Mouse (Mus musculus) gonadal fat pad, adult 2 months (tissue): Measurements from ENCODE around the gene Tgtp1. TPM values are rescaled to one million over a fixed set of nuclear protein-coding genes. Genes with fewer than 3 reads are reported as not detected.
"Not testable (repeated sequence)": the region's sequence is repeated elsewhere in the genome, so short reads cannot be mapped to it uniquely, and the experiment has no call there.

Experiments
- DNase-seq: peaks from one replicate; pipeline ENCODE4 v3.0.0-alpha.2; 2012; ENCODE audit warnings: low read depth
- polyA plus RNA-seq: library from polyadenylated mRNA; depleted of rRNA; stranded (reverse); fragments of >200 nt; gene quantifications from 2 replicates; pipeline ENCODE4 v1.2.3, GENCODE M21; 2012; rRNA removed

Tgtp1 gene
- polyA plus RNA-seq, result 1.3 and 2.6 TPM in 2 replicates

DNA sequence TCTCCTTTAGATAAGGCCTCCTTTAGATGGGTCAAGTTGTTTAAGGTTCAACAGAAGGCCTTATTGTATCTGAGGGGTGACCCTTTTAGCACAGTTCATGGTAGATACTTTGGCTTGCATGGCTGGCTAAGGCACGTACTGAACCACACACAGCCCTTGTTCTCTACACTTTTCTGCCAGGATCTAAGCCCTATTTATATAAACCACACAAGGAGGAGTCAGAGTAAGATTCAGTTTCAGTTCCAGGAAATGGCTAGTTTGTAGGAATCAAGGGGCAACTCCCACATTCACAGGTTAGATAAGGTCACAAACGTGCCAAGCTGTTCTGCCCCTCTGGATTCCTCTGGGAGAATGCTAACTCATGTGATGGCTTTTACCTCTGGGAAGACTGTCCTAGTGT lies at the start of gene Tgtp1:
Gene Tgtp1, minus strand, starts transcription at position 155 of the 400 bp plus-strand sequence.
- DNase-seq, result not testable (repeated sequence)

DNA sequence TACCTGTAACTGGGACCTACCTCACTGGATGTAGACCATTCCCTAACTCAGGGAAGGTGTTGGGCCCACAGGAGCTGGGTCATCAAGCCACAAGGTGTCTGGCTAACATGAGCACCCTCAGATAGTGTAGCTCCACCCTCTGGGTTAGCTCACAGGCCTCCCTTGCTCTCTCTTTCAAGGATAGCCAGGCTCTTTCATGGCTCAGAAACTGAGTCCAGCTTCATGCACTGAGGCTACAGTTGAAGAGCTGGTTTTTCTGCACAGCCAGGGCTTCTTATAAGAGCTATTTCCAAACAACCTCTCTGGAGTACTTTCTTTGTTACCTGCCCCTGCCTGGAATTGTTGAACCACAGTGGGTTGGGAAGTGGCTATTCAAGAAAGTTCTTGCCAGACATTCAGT lies 18.1 kb upstream of the Tgtp1 start:
- not testable (repeated sequence) for DNase-seq

DNA sequence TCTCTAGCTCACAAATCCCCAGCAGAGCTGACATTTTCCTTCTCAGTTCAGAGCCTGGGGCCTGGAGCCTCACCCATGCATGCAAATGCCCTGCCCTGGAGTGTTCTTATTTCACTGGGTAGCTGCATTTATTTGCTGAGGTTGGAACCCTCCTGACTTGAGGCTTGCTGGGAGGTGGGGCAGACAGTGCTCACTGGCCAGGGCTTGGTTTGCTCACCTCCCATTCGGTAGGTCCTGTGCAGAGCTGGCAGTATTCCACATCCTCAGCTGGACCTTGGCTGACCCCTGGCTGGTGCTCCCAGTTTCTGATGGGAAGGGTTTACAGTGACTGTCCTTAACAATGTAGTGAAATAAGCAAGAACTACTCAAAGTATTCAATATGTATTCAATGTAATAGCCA lies 12.8 kb upstream of the Tgtp1 start:
- DNase-seq, result not testable (repeated sequence)

DNA sequence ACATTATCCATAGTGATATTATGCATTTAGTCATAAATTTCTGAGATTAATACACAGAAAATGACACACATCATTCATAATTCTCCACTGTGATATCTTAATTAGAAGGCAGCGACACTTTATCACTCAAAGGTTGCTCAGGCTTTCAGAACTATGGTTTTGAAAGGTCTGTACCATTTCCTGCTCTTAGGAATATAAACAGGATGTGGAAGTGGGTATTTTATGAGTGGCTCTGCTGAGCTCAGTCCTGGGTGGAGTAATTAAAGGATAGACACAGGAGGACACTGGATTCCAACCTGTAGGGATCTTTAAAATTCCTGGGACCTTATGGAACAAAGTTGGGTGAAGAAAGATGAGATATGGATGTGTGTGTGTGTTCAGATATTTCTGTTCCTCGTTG lies 12.3 kb upstream of the Tgtp1 start:
- DNase-seq, result not testable (repeated sequence)

DNA sequence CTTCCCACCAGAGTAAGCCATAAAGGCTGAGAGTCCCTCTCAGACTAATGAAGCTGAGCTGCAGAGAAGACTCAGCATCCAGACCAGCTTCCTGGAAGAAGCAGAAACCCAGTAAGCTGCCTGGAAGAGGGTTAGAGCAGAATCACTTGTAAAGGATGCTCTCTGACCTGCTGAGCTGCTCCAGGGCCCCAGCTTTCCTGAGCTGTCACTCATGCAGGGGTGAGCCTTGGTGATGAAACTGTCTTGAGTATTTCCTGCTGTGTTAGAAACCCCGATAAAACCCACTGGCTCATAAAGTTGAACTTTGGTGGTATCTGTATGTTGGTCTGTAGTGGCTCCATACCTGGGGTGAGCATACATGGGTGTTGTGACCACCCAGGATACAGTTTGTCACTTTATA lies 6.4 kb upstream of the Tgtp1 start:
- not testable (repeated sequence) for DNase-seq

DNA sequence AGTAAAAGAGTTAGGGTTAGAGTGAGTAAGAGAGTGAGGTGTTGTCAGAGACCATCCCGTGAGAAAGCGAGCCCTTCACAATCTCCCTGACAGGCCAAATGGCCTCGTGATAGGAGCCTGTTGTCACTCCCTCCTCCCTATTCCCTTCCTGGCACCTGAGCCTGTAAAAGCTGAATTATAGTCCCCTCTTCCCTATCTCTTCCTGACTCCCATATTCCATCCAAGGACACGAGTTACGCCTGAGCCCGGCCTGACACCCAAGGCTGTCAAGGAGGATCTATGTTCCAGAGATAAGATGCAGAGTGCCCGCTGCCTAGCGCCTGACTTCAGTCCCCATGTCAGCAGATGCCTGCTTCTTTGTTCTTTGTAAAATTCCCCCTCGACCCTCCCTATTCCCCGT lies 676 bp downstream of the Tgtp1 start:
- not testable (repeated sequence) for DNase-seq

DNA sequence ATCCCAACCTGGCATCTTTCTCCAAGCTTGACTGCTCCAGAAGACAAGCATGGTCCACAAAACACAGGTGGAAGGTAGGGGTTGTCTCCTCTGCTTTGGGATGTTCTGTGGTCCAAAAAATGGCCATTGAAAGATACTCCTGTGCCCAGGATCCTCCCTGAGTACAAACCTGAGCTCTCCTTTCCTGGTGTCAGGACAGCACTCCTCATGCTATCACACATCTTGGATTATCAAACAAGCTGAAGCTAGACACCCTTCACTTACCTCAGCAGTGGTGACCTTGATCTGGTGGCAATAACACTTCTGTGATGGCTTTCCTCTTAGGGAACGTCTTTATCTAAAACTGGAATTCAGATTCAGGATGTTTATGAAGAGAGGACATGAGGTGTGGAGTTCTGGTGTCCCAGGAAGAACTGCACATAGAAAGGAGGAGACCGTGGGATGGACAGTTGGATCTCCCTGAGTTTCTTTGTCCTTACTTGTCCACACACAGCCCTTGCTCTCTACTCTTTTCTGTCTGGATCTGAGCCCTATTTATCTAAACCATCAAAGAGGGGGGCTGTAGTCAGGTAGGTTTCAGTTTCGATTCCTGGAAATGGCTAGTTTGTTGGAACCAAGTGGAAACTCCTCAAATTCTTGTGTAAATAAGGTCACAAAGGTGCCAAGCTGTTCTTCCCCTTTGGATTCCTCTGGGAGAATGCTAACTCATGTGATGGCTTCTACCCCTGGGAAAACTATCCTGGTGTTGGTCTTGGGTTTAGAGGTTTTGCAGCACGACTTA lies 2.0 kb downstream of the Tgtp1 start, which contains the start of gene Gm12185:
Gene Gm12185, minus strand, starts transcription at position 487 of the 781 bp plus-strand sequence.
- not testable (repeated sequence) for DNase-seq

DNA sequence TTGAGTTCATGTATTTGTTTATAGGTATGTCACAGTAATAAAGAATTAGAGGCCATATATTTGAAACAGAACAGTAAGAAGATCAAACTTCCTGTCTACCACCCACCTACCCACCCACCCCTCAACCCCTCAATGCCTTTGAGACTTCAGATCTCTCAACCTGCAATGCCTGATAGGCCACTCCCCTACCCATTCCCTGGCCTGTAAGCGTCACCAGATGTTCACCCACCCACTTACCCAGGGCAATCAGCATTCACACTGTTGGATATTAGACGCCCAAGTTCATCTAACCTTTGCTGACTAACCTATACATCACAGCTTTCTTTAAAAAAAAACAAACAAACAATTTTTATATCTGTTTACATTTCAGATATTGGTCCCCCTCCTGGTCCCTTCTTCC lies 4.0 kb downstream of the Tgtp1 start:
- DNase-seq, result not testable (repeated sequence)

DNA sequence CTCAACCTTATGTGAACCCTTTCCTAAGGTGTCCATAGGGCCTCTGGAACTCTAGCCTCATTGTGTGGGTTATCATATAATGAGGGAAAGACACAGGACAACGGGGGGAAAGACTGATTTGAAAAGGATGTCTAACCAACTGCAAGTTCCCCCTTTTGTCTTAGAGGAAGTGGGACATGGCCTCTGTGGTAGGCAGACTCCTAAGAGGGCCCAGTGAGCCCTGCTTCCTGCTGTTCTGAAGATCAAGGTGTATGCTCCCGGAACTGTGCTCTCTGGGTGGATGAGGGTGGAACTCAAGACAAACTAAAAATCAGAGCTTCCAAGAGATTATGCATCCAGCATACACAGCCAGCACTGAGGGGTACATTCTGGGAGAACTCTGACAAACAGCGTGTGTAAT lies 5.8 kb downstream of the Tgtp1 start:
- not testable (repeated sequence) for DNase-seq

DNA sequence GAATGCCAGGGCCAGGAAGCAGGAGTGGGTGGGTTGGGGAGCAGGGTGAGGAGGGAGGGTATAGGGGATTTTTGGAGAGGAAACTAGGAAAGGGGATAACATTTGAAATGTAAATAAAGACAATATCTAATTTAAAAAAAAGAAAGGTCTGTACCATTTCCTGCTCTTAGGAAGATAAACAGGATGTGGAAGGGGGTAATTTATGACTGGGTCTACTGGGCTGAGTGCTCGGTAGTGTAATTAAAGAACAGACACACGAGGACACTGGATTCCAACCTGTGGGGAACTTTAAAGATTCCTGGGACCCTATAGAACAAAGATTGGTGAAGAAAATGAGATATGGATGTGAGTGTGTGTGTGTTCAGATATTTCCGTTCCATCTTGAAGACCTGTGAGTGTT lies 11.1 kb downstream of the Tgtp1 start:
- not testable (repeated sequence) for DNase-seq

DNA sequence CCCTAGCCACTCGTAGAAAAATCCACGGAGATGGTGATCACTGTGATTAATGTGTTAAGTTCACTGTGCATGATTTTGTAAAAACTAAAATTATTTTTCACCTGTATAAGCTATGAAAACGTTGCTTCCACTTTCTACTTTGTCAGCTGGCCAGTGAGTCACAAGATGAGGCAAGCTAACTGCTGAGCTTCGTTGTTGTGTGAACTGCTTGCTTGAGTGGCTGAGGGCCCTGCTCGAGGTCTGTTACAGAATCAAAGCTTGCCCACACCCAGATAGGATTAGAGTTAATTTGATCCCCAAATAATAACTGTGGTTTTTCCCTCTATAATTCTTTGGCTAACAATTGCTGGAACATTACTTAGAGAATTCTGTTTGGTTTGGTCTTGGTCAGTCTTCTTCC lies 13.9 kb downstream of the Tgtp1 start:
- not testable (repeated sequence) for DNase-seq

DNA sequence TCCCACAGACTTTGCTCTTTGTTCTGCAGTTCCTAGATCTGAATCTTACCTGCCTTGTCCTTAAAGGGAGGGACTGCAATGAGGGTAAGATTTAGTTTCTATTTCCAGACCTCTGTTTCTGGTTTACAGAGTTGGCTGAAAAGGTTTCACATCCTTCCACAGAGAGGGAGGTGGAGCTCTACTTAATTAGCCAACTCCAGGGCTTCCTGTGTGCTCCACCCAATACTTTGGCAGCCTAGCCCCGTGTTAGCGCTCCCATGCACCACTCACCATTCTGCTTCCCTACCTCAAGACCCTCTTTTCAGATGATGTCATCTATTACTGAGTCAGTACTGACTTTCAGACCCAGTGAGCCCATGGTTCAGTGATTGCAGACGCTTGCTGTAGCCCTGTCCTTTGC lies 14.7 kb downstream of the Tgtp1 start, which contains the start of gene 9930111J21Rik1:
Gene 9930111J21Rik1, minus strand, starts transcription at position 148 of the 400 bp plus-strand sequence.
- not testable (repeated sequence) for DNase-seq

DNA sequence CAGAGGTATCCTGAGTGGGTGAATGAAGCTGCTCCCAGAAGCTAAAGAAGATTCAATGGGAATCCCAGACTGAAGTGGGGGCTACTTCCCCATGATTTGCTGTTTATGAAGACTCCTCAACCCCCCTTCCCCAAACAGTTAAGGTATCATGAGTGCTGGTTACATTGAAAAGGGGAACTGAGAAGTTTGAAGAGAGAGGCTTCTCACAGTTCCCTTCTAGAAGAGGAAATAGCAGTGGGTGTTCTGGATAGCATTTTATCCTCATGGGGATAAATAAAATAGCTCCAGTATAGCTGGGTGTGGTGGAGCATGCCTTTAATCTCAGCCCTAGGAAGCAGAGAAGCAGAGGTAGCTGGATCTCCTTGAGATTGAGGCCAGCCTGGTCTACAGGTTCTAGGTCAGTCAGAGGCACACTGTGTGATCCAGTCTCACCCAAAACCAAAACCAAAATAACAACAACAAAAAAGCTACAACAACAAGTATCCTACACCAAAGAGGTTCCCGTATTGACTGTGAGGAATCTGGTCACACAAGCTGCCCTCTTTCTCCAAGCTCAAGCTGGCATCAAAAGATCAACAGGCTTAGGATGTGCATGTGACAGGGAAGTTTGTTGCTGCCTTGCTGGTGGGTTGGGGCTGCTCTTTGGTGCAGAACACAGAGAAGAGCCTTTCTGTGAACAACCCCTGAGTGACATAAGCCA lies 15.6 kb downstream of the Tgtp1 start, which contains the start of gene Olfr56:
Gene Olfr56, plus strand, starts transcription at position 650 of the 700 bp plus-strand sequence.
- not testable (repeated sequence) for DNase-seq

DNA sequence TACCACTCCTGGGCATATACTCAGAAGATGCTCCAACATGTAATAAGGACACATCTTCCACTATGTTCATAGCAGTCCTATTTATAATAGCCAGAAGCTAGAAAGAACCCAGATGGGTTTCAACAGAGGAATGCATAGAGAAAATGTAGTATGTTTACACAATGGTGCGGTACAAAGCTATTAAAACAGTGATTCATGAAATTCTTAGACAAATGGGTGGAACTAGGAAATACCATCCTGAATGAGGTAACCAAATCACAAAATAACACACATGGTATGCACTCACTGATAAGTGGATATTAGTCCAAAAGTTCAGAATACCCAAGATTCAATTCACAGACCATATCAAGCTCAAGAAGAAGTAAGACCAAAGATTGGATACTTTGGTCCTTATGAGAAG lies 19.3 kb downstream of the Tgtp1 start:
- DNase-seq, result not testable (repeated sequence)

DNA sequence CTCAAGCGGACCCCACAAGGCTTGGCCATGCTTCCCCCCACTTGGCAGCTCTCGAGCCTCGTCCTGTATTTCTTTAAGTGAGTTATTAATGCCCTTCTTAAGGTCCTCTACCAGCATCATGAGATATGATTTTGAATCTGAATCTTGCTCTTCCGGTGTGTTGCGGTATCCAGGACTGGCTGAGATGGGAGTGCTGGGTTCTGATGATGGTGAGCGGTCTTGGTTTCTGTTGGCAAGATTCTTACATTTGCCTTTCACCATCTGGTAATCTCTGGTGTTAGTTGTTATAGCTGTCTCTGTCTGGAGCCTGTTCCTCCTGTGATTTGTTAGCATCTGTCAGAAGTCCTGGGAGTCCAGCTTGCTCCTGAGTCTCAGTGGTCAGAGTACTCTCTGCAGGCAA lies 47.9 kb downstream of the Tgtp1 start, which contains the start of gene Psme2b:
Gene Psme2b, minus strand, starts transcription at position 101 of the 400 bp plus-strand sequence.
- not testable (repeated sequence) for DNase-seq

DNA sequence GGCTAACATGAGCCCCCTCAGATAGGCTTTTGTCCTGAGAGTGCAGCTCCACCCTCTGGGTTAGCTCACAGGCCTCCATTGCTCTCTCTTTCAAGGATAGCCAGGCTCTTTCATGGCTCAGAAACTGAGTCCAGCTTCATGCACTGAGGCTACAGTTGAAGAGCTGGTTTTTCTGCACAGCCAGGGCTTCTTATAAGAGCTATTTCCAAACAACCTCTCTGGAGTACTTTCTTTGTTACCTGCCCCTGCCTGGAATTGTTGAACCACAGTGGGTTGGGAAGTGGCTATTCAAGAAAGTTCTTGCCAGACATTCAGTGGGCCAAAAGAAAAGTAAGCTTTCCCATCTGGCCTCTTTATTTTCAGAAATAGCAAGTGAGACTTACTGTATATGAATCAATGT lies 54.7 kb downstream of the Tgtp1 start:
- DNase-seq, result not testable (repeated sequence)

Other genes starting within 250 kb of the Tgtp1 start
- 1,923 and 2,165 TPM in 2 replicates for gene Rack1, start 193.8 kb downstream of the Tgtp1 start, polyA plus RNA-seq
- 30.3 and 33.8 TPM in 2 replicates for gene Trim41, start 176.8 kb downstream of the Tgtp1 start, polyA plus RNA-seq
- 13.5 and 16.9 TPM in 2 replicates for gene Trim7, start 168.0 kb downstream of the Tgtp1 start, polyA plus RNA-seq
- gene Gm12184, start 167.5 kb downstream of the Tgtp1 start, polyA plus RNA-seq, result 11.0 and 15.0 TPM in 2 replicates
- 12.7 and 14.8 TPM in 2 replicates for gene Irgm1, start 122.5 kb downstream of the Tgtp1 start, polyA plus RNA-seq
- gene Gm5431, start 92.0 kb downstream of the Tgtp1 start, polyA plus RNA-seq, result 0.50 and 0.62 TPM in 2 replicates
- gene Psme2b, start 48.0 kb downstream of the Tgtp1 start, polyA plus RNA-seq, result 8.1 and 9.9 TPM in 2 replicates
- 0.49 and 0.63 TPM in 2 replicates for gene Olfr56, start 15.3 kb downstream of the Tgtp1 start, polyA plus RNA-seq
- 1.8 and 4.0 TPM in 2 replicates for gene 9930111J21Rik1, start 14.8 kb downstream of the Tgtp1 start, polyA plus RNA-seq
- gene Gm12185, start 1.9 kb downstream of the Tgtp1 start, polyA plus RNA-seq, result 0.03 and 0.12 TPM in 2 replicates
- 1.9 and 2.1 TPM in 2 replicates for gene 9930111J21Rik2, start 57.1 kb upstream of the Tgtp1 start, polyA plus RNA-seq
- 3.8 and 6.6 TPM in 2 replicates for gene Tgtp2, start 70.0 kb upstream of the Tgtp1 start, polyA plus RNA-seq
- gene Ifi47, start 82.4 kb upstream of the Tgtp1 start, polyA plus RNA-seq, result 3.7 and 4.8 TPM in 2 replicates
- gene Olfr1396, start 120.7 kb upstream of the Tgtp1 start, polyA plus RNA-seq, result 0.27 and 0.38 TPM in 2 replicates
- 0.12 TPM in 1 of 2 replicates, not detected in the other for gene Olfr1395, start 148.1 kb upstream of the Tgtp1 start, polyA plus RNA-seq
- gene Olfr1394, start 160.2 kb upstream of the Tgtp1 start, polyA plus RNA-seq, result not detected in 2 replicates
- 14.9 and 19.2 TPM in 2 replicates for gene Btnl9, start 193.0 kb upstream of the Tgtp1 start, polyA plus RNA-seq
- gene Zfp62, start 209.1 kb upstream of the Tgtp1 start, polyA plus RNA-seq, result 3.0 and 3.4 TPM in 2 replicates